Mouse (Mus musculus) midbrain, postnatal 0 days (tissue): ENCODE data around the gene Ehd1. TPM values are rescaled to one million over a fixed set of nuclear protein-coding genes. Genes with fewer than 3 reads are reported as not detected.

ENCODE experiments used
- ATAC-seq: fragments of 200-750 bp; cut with Nextera tagmentation; 2 replicates; pipeline ENCODE4 v1.8.0; 2017; ENCODE audit warnings: moderate number of reproducible peaks, mild to moderate bottlenecking, moderate TSS enrichment, moderate library complexity; ENCODE audit not compliant: low FRiP score
- DNase-seq: peaks from one replicate; pipeline ENCODE4 v3.0.0-alpha.2; 2015; ENCODE audit warnings: low spot score
- H3K27ac ChIP-seq: fragments of 300-500 bp; sonication (generic); 2 replicates; pipeline ENCODE4 v1.5.1; 2014; ENCODE audit warnings: low read depth, mild to moderate bottlenecking, low read length, mixed read lengths
- H3K27me3 ChIP-seq: fragments of 300-500 bp; sonication (generic); 2 replicates; pipeline ENCODE4 v1.6.1; 2014; ENCODE audit warnings: low read length, control low read depth, mixed read lengths; ENCODE audit not compliant: insufficient read depth
- H3K36me3 ChIP-seq: fragments of 300-500 bp; sonication (generic); 2 replicates; pipeline ENCODE4 v1.6.1; 2014; ENCODE audit warnings: low read length, control low read depth, mixed read lengths; ENCODE audit not compliant: insufficient read depth
- H3K4me1 ChIP-seq: fragments of 300-500 bp; sonication (generic); 2 replicates; pipeline ENCODE4 v1.6.1; 2014; ENCODE audit warnings: mild to moderate bottlenecking, control low read depth, antibody characterized with exemption, low read length, mixed read lengths; ENCODE audit not compliant: insufficient read depth
- H3K4me2 ChIP-seq: fragments of 300-500 bp; sonication (generic); 2 replicates; pipeline ENCODE4 v1.6.1; 2014; ENCODE audit warnings: low read depth, mild to moderate bottlenecking, low read length, mixed read lengths; ENCODE audit not compliant: poor library complexity, severe bottlenecking
- H3K4me3 ChIP-seq: fragments of 300-500 bp; sonication (generic); 2 replicates; pipeline ENCODE4 v1.5.1; 2014; ENCODE audit warnings: low read depth, mild to moderate bottlenecking, low read length, moderate library complexity
- H3K9ac ChIP-seq: fragments of 300-500 bp; sonication (generic); replicated peaks from 2 replicates; pipeline ENCODE4 v1.6.1; 2014; ENCODE audit warnings: mild to moderate bottlenecking, low read length, moderate library complexity, mixed read lengths; ENCODE audit not compliant: poor library complexity, severe bottlenecking
- H3K9me3 ChIP-seq: fragments of 300-500 bp; sonication (generic); 2 replicates; pipeline ENCODE4 v1.6.1; 2016; ENCODE audit warnings: low read length, control low read depth
- CTCF ChIP-seq: IDR thresholded peaks from 2 replicates; pipeline ENCODE4 v1.5.1; 2016; ENCODE audit warnings: antibody characterized with exemption, mild to moderate bottlenecking
- WGBS: fragments of 180-500 bp; shearing (Covaris S2); extraction: QIAGEN DNeasy Blood & Tissue Kit; methylation state at CpG from one replicate; pipeline ENCODE4 v1.1.7; 2014; 5-methylcytosine and 5-hydroxymethylcytosine counted together
- polyA plus RNA-seq: library from polyadenylated mRNA; unstranded; fragments of >200 nt; fragmentation: Nextera tagmentation; extraction: Ambion mirVana; gene quantifications from 2 replicates; pipeline ENCODE4 v1.2.1, GENCODE M21; 2015
- total RNA-seq: library from RNA; depleted of rRNA; stranded (reverse); fragments of >200 nt; gene quantifications from 2 replicates; pipeline ENCODE4 v1.2.3, GENCODE M21; 2014

Gene Ehd1
- total and polyA plus RNA-seq, 2 experiments from 2014 or later = 74.0 to 139 TPM

DNA sequence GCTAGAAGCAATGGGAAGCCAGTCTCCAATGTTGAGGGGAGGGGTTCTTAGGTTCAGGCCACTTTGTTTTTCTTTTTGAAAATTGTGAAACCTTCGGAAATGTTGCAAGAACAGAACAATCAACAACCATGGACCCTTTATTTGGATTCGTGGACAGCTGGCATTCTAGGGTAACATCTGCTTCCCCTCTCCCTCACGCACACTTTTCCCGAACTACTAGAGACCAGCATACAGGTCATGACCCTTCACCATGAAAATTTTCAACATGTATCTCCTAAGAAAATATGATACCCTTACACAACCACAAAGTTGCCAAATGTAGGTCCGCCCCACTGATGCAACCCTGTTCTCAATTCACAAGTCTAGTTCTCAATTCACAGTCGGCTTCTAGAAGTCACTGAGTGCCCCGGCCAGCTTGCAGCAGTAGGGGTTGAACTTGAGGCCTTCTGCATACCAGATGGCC is 7.8 kb upstream of the Ehd1 start:
- WGBS = 86% methylated on average over 7 of the region's 7 CpGs

DNA sequence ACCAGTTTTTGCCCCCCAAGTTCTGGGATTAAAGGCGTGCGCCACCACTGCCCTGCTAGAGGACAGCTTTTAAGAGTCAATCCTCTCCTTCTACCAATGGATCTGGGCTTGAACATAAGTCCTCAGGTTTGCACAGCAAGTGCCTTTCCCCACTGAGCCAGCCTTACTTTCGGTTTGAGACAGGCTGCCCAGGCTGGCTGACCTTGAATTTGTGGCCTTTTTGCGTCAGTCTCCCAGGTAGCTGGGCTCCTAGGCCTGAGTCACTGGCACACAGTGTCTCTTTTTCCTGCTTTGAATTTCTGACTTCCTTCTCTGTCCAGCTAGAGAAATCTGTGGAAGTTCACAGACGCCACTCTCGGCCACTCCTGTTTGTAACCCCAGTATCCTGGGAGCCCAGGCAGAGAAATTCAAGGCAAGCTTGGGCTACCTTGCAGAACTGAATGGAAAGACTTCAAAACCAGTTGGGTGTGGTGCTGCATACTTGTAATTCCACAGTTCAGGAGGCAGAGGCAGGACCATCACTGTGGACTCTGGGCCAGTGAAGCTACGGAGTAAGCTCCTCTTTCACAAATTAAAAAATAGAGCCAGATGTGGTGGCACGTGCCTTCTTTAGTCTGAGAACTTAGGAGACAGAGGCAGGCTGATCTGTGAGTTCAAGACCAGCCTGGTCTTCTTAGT is 6.6 kb upstream of the Ehd1 start:
- H3K4me3 ChIP-seq = no peak overlapping the region
- no peaks in the 10 kb centered on the region for H3K36me3 ChIP-seq
- DNase-seq = no peak
- no peak overlapping the region for H3K27ac ChIP-seq
- H3K9me3 ChIP-seq = no peaks in the 10 kb centered on the region
- WGBS = 89% methylated on average over 8 of the region's 8 CpGs
- no peaks in the 10 kb centered on the region for H3K4me1 ChIP-seq
- no peak overlapping the region for H3K9ac ChIP-seq
- H3K27me3 ChIP-seq = no peaks in the 10 kb centered on the region
- ATAC-seq = no peak
- TF ChIP-seq CTCF = no peak
- H3K4me2 ChIP-seq = no peak overlapping the region

More for the DNA sequence above, 7.8 kb upstream of the Ehd1 start:
- H3K9ac ChIP-seq = no peak overlapping the region
- no peaks in the 10 kb centered on the region for H3K9me3 ChIP-seq
- H3K4me3 ChIP-seq = no peak overlapping the region
- H3K27me3 ChIP-seq = no peaks in the 10 kb centered on the region
- TF ChIP-seq CTCF = no peak
- ATAC-seq = no peak
- no peaks in the 10 kb centered on the region for H3K36me3 ChIP-seq
- no peaks in the 10 kb centered on the region for H3K4me1 ChIP-seq
- H3K4me2 ChIP-seq = no peak overlapping the region
- no peak overlapping the region for H3K27ac ChIP-seq
- no peak for DNase-seq

DNA sequence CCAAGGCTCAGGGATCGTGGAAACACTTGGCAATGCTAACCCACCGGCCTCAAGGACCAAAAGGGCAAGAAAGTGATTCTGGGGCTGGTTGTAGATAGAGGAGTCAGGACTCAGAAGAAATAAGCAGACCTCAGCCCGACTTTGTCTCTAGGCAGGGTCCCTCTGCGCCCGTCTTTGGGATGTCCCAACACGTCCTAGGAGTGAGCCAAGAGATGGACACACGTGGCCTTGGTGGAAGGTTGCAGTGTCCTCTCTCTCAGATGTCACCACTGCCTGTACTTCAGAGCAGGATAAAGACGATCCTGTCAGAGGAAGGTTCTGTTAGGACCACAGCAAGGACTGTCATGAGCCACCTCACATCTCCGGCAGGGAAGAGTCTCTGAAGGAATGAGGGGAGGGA is 5.9 kb upstream of the Ehd1 start:
- WGBS = 54% methylated on average over 9 of the region's 9 CpGs
- Histone ChIP-seq H3K4me2 (no peak overlapping the region), H3K27ac (no peak overlapping the region), H3K4me1 (no peaks in the 10 kb centered on the region), H3K9me3 (no peaks in the 10 kb centered on the region), H3K9ac (no peak overlapping the region), H3K27me3 (no peaks in the 10 kb centered on the region), H3K36me3 (no peaks in the 10 kb centered on the region), H3K4me3 (no peak overlapping the region)
- no peak for TF ChIP-seq CTCF
- no peak for DNase-seq
- no peak for ATAC-seq

DNA sequence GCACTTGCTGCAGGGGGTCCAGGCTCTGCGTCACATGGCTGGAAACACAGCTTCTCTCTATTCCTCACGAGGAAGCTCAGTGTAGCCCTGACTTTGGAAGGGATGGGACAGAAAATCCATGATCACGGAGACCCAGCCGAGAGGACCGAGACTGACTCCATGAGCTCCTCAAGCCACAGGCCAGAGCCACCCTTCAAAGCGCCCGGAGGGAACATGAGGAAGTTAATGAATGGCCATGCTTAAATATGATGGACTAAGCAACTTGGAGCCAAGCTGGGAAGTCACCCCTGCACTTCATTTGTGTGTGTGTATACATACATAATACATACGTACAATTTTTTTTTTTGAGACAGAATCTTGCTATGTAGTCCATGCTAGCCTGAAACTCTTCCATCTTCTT is 5.3 kb upstream of the Ehd1 start:
- Histone ChIP-seq H3K27me3 (no peaks in the 10 kb centered on the region), H3K4me3 (no peak overlapping the region), H3K4me1 (no peaks in the 10 kb centered on the region), H3K36me3 (no peaks in the 10 kb centered on the region), H3K4me2 (no peak overlapping the region), H3K9me3 (no peaks in the 10 kb centered on the region), H3K9ac (no peak overlapping the region), H3K27ac (no peak overlapping the region)
- no peak for DNase-seq
- ATAC-seq = no peak
- WGBS = 36% methylated on average over 8 of the region's 8 CpGs
- no peak for TF ChIP-seq CTCF

DNA sequence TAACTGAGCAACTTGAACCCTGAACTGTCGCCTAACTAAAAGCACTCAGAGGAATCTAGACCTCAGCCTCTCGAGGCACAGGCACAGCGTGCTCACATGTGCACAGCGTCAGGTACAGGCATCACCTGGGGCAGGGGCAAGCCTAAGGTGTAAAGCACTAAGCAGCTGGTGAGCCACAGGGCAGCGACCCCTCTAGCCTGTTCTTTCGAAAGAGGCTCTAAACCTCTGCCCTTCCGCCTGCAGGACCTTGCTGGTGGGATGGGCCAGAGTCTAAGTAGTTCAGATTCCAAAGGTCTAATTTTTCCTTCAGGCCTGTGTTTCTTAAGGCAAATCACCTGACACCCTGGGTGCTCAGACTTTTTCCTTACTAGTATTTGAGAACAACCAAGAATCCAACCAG is 4.5 kb upstream of the Ehd1 start:
- DNase-seq (no peak), ATAC-seq (no peak)
- no peak overlapping the region for H3K27ac ChIP-seq
- no peaks in the 10 kb centered on the region for H3K36me3 ChIP-seq
- H3K27me3 ChIP-seq = no peaks in the 10 kb centered on the region
- H3K9ac ChIP-seq = no peak overlapping the region
- WGBS = 72% methylated on average over 7 of the region's 7 CpGs
- no peaks in the 10 kb centered on the region for H3K4me1 ChIP-seq
- no peak for TF ChIP-seq CTCF
- H3K9me3 ChIP-seq = no peaks in the 10 kb centered on the region
- H3K4me3 ChIP-seq = no peak overlapping the region
- H3K4me2 ChIP-seq = no peak overlapping the region

DNA sequence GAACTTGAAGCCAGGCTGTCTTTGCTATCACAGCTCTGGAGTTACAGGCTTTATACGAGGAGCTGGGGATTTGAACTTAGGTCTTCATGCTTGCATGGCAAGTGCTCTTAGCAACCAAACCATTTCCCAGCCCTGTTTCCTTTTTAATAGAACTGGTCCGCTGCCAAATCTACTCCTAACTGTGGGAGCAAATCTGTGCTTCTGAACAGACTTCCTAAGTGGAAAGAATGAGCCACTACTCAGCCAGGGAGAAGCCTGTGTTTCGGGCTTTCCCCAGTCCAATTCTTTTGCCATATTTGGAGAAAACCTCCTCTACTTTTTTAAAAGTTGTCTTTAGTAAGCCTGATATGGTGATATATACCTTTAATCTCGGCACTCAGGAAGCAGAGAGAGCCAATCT is 3.8 kb upstream of the Ehd1 start:
- no peaks in the 10 kb centered on the region for H3K36me3 ChIP-seq

More for the DNA sequence above, 3.8 kb upstream of the Ehd1 start:
- ATAC-seq = no peak
- H3K9me3 ChIP-seq = no peaks in the 10 kb centered on the region
- H3K4me1 ChIP-seq = no peaks in the 10 kb centered on the region
- H3K4me3 ChIP-seq = no peak overlapping the region
- H3K27me3 ChIP-seq = no peaks in the 10 kb centered on the region
- H3K9ac ChIP-seq = no peak overlapping the region
- no peak overlapping the region for H3K27ac ChIP-seq
- 80% methylated on average over 4 of the region's 4 CpGs for WGBS
- no peak overlapping the region for H3K4me2 ChIP-seq
- TF ChIP-seq CTCF = no peak
- no peak for DNase-seq
